Mouse (Mus musculus) cerebellum, adult 2 months (tissue): ENCODE measurements around the gene Zfyve28.

Experiments
- CTCF ChIP-seq: fragments of 200-500 bp; IDR thresholded peaks from 2 replicates; pipeline ENCODE4 v1.5.1; 2011; ENCODE audit warnings: low read depth, mild to moderate bottlenecking, control low read depth, low read length, moderate library complexity, borderline replicate concordance; ENCODE audit not compliant: insufficient read depth
- POLR2A ChIP-seq: fragments of 200-500 bp; IDR thresholded peaks from 2 replicates; pipeline ENCODE4 v1.6.1; 2011; ENCODE audit warnings: low read length, control low read depth, borderline replicate concordance; ENCODE audit not compliant: insufficient read depth

GRCm38 (mm10) chr5:34295141-34295540 lies 6.9 kb upstream of the Zfyve28 start:
- TF ChIP-seq CTCF (no peak), POLR2A (no peak)
